Mouse (Mus musculus): ENCODE results near the gene Sec24a.

DNA sequence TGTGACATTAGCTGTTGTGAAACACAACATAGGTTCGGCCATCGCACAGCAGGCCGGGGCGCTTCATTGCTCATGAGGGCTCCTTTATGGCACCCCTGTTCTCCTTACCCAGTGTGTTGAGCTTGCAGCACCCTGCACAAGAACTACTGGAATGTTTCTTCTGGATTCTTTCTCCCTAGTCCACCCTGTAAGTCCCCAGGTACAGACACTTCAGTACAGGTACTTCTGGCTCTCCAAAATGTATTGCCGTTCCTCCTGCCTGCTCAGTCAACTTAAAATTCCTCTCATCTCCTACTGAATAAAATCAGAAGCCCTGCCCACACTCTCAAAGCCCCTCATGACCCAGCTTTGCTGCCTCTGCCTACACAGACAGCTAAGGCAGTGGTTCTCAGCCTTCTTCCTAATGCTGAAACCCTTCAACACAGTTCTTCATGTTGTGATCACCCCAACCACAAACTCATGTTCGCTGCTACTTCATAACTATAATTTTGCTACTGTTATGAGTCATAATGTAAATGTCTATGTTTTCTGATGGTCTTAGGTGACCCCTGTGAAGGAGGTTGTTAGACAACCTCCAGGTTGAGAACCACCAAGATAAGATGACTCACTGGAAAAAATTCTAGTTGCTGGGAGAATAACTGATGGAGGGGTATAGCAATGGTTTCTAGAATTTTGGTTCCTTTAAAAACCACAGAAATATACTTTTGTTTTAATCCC, 3.3 kb downstream of the Sec24a start:
- TF ChIP-seq CTCF (IDR thresholded peaks at IDR 0.05; ENCODE audit: low read depth) = no peak
- no peak for TF ChIP-seq EP300 (optimal IDR thresholded peaks at IDR 0.05)

All from stomach, postnatal 0 days (tissue).